Mouse (Mus musculus) embryonic facial prominence, embryonic 11.5 days (tissue): Measurements from ENCODE around the gene Pitpnm3. TPM values are rescaled to one million over a fixed set of nuclear protein-coding genes. Genes with fewer than 3 reads are reported as not detected.

Source experiments
- ATAC-seq: fragments of 200-750 bp; cut with Nextera tagmentation; replicated peaks from 2 replicates; pipeline ENCODE4 v1.8.0; 2017; ENCODE audit warnings: low read depth; ENCODE audit not compliant: insufficient number of reproducible peaks, low FRiP score, low TSS enrichment
- DNase-seq: peaks from one replicate; pipeline ENCODE4 v3.0.0-alpha.2; 2015; ENCODE audit warnings: low spot score
- H3K27ac ChIP-seq: fragments of 300-500 bp; sonication (generic); replicated peaks from 2 replicates; pipeline ENCODE4 v1.5.1; 2014; ENCODE audit warnings: mild to moderate bottlenecking, low read depth, low read length, control low read depth
- H3K27me3 ChIP-seq: fragments of 300-500 bp; sonication (generic); 2 replicates; pipeline ENCODE4 v1.6.1; 2014; ENCODE audit warnings: mild to moderate bottlenecking, low read length, moderate library complexity, mixed read lengths; ENCODE audit not compliant: control insufficient read depth, insufficient read depth
- H3K36me3 ChIP-seq: fragments of 300-500 bp; sonication (generic); replicated peaks from 2 replicates; pipeline ENCODE4 v1.6.1; 2014; ENCODE audit warnings: low read depth, mild to moderate bottlenecking, low read length, moderate library complexity, mixed read lengths; ENCODE audit not compliant: control insufficient read depth, insufficient read depth
- H3K4me1 ChIP-seq: fragments of 300-500 bp; sonication (generic); 2 replicates; pipeline ENCODE4 v1.6.1; 2014; ENCODE audit warnings: low read length, mixed read lengths; ENCODE audit not compliant: control insufficient read depth, insufficient read depth
- H3K4me2 ChIP-seq: fragments of 300-500 bp; sonication (generic); 2 replicates; pipeline ENCODE4 v1.6.1; 2014; ENCODE audit warnings: low read depth, mild to moderate bottlenecking, control low read depth, low read length, moderate library complexity
- H3K4me3 ChIP-seq: fragments of 300-500 bp; sonication (generic); 2 replicates; pipeline ENCODE4 v1.5.1; 2014; ENCODE audit warnings: low read depth, low read length, control low read depth
- H3K9ac ChIP-seq: fragments of 300-500 bp; sonication (generic); replicated peaks from 2 replicates; pipeline ENCODE4 v1.6.1; 2014; ENCODE audit warnings: mild to moderate bottlenecking, control low read depth, low read length
- H3K9me3 ChIP-seq: fragments of 300-500 bp; sonication (generic); replicated peaks from 2 replicates; pipeline ENCODE4 v1.6.1; 2016; ENCODE audit warnings: mild to moderate bottlenecking, low read length, inconsistent platforms, mixed read lengths; ENCODE audit not compliant: control insufficient read depth
- WGBS: fragments of 180-500 bp; shearing (Covaris S2); extraction: QIAGEN DNeasy Blood & Tissue Kit; methylation state at CpG from one replicate; pipeline ENCODE4 v1.1.7; 2014; 5-methylcytosine and 5-hydroxymethylcytosine counted together
- polyA plus RNA-seq: library from polyadenylated mRNA; unstranded; fragments of >200 nt; fragmentation: Nextera tagmentation; extraction: Ambion mirVana; gene quantifications from 2 replicates; pipeline ENCODE4 v1.2.1, GENCODE M21; 2014

Pitpnm3 gene
- polyA plus RNA-seq, 1 experiment from 2014 or later, result 0.34 TPM

- H3K4me3 ChIP-seq, result no peak overlapping the region
- no peak overlapping the region for H3K9ac ChIP-seq
- no peaks in the 10 kb centered on the region for H3K4me1 ChIP-seq
- no peak overlapping the region; the same call in 1 of the 2 replicates for H3K27ac ChIP-seq
- ATAC-seq (no peak), DNase-seq (no peak)
- no peaks in the 10 kb centered on the region for H3K27me3 ChIP-seq
- no peaks in the 10 kb centered on the region for H3K9me3 ChIP-seq
- H3K36me3 ChIP-seq, result no peaks in the 10 kb centered on the region
- WGBS, result 81% methylated on average over 6 of the region's 6 CpGs
- H3K4me2 ChIP-seq, result no peak overlapping the region
Observed at GRCm38 (mm10) chr11:72022827-72023226, 112.8 kb downstream of the Pitpnm3 start.

DNA sequence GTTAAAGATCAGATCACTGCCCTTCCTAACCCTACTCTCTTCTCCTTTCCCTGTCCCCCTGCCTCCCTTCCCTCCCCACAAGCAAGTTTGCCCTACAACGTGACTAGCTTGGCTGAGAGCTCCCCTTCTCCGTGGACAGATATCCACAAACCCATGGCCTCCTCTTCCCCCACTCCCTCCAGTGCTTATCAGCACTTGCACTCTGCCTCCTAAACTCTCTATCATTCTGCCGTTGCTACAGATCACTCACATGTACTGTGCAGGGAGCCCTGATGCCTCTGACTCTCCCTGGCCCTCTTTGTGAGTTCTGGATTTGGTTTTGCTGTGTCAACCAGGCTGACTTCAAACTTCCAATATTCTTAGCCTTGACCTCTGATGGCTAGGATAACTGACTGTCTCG is 114.6 kb downstream of the Pitpnm3 start:
- no peaks in the 10 kb centered on the region for H3K9me3 ChIP-seq
- 77% methylated on average over 4 of the region's 4 CpGs for WGBS
- no peak overlapping the region for H3K4me3 ChIP-seq
- no peaks in the 10 kb centered on the region for H3K27me3 ChIP-seq
- no peak overlapping the region for H3K9ac ChIP-seq
- no peak overlapping the region for H3K27ac ChIP-seq
- no peak for DNase-seq
- ATAC-seq, result no peak
- H3K4me2 ChIP-seq, result no peak overlapping the region
- no peaks in the 10 kb centered on the region for H3K4me1 ChIP-seq
- H3K36me3 ChIP-seq, result no peaks in the 10 kb centered on the region

DNA sequence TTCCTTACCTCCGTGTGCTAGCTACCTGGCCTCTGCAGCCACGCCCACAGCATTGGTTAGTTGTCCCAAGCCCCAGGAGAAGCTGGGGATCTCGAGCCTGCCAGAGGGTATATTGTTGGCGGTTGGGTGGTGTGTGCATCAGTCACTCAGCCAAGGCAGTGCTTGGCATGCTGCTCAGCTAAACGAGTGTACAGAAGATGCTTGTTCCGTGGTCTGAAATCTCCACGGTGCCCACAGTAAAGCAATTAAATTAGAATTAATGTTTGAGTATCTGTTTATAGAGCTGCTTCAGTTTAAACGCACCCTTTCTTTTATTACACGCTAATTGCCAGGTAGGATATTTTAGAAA is 118.4 kb downstream of the Pitpnm3 start:
- ATAC-seq, result no peak
- Histone ChIP-seq H3K4me2 (no peak overlapping the region), H3K27ac (no peak overlapping the region)

DNA sequence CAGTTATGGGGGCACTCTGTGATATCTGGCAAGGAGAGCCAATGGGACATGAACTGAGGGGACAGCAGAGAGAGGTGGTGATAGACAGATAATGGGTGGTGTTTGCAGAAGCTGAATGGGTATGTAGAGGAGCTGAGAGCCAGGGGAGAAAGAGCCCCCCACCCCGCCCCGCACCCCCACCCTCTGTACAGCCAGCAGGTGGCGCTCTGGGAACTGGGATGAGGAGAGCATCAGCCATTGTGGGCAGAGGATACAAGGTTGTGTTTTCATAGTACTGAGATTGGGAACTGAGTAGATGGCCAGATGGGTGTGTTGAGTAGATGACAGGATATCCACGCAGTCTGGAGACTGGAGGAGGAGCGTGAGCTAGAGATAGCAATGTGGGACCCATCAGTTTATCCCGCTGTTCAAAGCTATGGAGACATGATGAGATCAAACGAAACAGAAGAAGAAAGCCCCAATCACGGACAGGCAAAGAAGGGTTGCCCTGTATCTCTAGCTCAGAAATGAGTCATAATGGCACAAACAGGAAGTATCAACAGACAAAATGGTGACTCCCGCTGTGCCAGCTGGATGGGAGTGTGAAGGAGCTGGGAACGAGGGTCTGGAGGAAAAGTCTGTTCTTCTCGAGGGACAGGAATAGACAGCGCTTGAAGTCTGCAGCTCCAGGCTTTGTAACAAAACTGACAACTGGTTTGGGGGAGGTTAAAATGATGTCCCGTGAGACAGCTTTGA is 118.9 kb downstream of the Pitpnm3 start:
- ATAC-seq (no peak), DNase-seq (no peak)
- no peak overlapping the region for H3K4me3 ChIP-seq
- no peaks in the 10 kb centered on the region; the same call in 1 of the 2 replicates for H3K4me1 ChIP-seq
- no peaks in the 10 kb centered on the region for H3K27me3 ChIP-seq
- no peaks in the 10 kb centered on the region for H3K36me3 ChIP-seq
- no peak overlapping the region for H3K9ac ChIP-seq
- 77% methylated on average over 13 of the region's 13 CpGs for WGBS
- no peak overlapping the region for H3K4me2 ChIP-seq
- no peak overlapping the region for H3K27ac ChIP-seq
- H3K9me3 ChIP-seq, result no peaks in the 10 kb centered on the region

More for the DNA sequence above, 118.4 kb downstream of the Pitpnm3 start:
- Histone ChIP-seq H3K9ac (no peak overlapping the region), H3K9me3 (no peaks in the 10 kb centered on the region), H3K27me3 (no peaks in the 10 kb centered on the region), H3K4me1 (no peaks in the 10 kb centered on the region), H3K4me3 (no peak overlapping the region), H3K36me3 (no peaks in the 10 kb centered on the region)
- WGBS, result 76% methylated on average over 9 of the region's 9 CpGs
- no peak for DNase-seq

GRCm38 (mm10) chr11:72014674-72015073 is 120.9 kb downstream of the Pitpnm3 start:
- 78% methylated on average over 4 of the region's 4 CpGs for WGBS
- Histone ChIP-seq H3K27me3 (no peaks in the 10 kb centered on the region), H3K9me3 (no peaks in the 10 kb centered on the region), H3K27ac (no peak overlapping the region), H3K4me1 (no peaks in the 10 kb centered on the region; the same call in 1 of the 2 replicates), H3K36me3 (no peaks in the 10 kb centered on the region), H3K9ac (no peak overlapping the region), H3K4me3 (no peak overlapping the region), H3K4me2 (no peak overlapping the region)
- DNase-seq (no peak), ATAC-seq (no peak)

DNA sequence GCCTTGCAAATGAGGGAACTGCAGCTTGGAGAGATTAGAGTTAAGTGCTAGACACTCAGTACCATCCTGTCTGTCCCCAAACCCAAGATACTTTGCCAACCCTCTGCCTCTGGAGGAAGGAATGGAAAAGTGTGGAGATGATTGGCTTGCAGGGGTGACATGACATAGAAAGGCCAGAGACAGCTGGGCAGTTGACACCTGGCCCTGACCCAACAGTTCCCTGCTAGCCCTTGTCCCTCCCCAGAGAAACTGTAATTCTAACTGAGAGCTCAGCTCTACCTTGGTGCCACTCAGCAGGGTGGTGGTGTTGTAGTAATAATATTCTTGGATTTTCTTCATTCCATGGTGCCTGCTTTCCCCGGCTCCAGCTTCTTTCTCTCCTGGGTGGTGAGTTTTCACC is 123.6 kb downstream of the Pitpnm3 start:
- ATAC-seq (no peak), DNase-seq (no peak)
- no peak overlapping the region for H3K9ac ChIP-seq
- no peaks in the 10 kb centered on the region for H3K27me3 ChIP-seq
- H3K4me1 ChIP-seq, result no peaks in the 10 kb centered on the region; the same call in 1 of the 2 replicates
- H3K36me3 ChIP-seq, result no peaks in the 10 kb centered on the region
- H3K9me3 ChIP-seq, result no peaks in the 10 kb centered on the region
- no peak overlapping the region for H3K4me2 ChIP-seq
- no peak overlapping the region for H3K27ac ChIP-seq
- 61% methylated on average over 1 of the region's 1 CpGs for WGBS
- no peak overlapping the region for H3K4me3 ChIP-seq

DNA sequence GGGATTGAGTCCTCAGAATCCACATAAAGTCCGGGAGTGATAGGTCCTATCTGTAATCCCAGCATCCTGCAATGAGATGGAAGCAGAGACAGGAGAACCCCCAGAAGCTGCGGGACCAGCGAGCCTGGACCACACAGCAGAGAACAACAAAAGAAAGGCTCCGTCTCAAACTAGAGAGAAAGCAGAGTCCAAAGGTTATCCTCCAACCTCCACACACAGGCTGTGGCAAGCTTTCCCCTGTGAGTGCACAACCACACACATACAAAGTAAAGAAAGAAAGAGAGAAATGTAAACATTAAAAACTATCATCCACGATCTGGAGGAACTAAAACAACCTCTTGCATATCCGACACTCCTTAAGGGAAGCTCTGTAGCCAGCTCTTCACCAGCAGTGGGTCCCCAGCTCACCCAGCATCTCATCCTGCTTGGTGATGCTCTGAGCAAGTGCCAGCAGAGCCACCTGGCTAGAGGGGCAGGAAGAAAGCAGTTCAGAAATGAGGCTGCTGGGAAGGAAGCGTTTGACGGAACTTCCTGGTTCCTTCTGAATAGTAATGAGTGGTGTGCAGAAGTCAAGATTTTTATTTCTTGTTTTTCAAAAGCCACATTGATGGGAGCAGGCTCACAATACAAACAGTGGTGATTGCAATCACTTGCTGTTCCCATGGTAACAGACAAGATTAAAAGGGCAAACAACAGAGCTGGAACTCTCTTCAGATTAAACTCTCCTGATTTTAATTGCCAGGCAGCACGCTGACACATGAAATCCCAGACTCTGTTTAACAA is 124.4 kb downstream of the Pitpnm3 start:
- H3K36me3 ChIP-seq, result no peaks in the 10 kb centered on the region
- no peaks in the 10 kb centered on the region; the same call in 1 of the 2 replicates for H3K4me1 ChIP-seq
- 52% methylated on average over 9 of the region's 9 CpGs for WGBS
- H3K9me3 ChIP-seq, result no peaks in the 10 kb centered on the region
- DNase-seq, result peak; percentile 38
- ATAC-seq, result no peak
- no peak overlapping the region for H3K4me2 ChIP-seq
- H3K27me3 ChIP-seq, result no peaks in the 10 kb centered on the region
- H3K9ac ChIP-seq, result no peak overlapping the region
- no peak overlapping the region for H3K4me3 ChIP-seq
- H3K27ac ChIP-seq, result no peak overlapping the region

GRCm38 (mm10) chr11:72010367-72010766 is 125.2 kb downstream of the Pitpnm3 start:
- Histone ChIP-seq H3K9me3 (no peaks in the 10 kb centered on the region), H3K27ac (no peak overlapping the region), H3K4me2 (no peak overlapping the region), H3K36me3 (no peaks in the 10 kb centered on the region), H3K9ac (no peak overlapping the region), H3K4me3 (no peak overlapping the region), H3K27me3 (no peaks in the 10 kb centered on the region), H3K4me1 (no peaks in the 10 kb centered on the region; the same call in 1 of the 2 replicates)
- ATAC-seq (no peak), DNase-seq (no peak)
- WGBS, result 69% methylated on average over 5 of the region's 5 CpGs
